Mouse (Mus musculus) megakaryocyte-erythroid progenitor cell, adult 5 weeks (primary cell): ENCODE data around the gene Vmn1r94. TPM values are rescaled to one million over a fixed set of nuclear protein-coding genes. Genes with fewer than 3 reads are reported as not detected.

Experiments
- polyA plus RNA-seq: library from polyadenylated mRNA; stranded (reverse); fragments of >175 nt; gene quantifications from 2 replicates; pipeline ENCODE4 v1.2.3, GENCODE M21; 2012

Gene Vmn1r94
- polyA plus RNA-seq = not detected in 2 replicates

DNA sequence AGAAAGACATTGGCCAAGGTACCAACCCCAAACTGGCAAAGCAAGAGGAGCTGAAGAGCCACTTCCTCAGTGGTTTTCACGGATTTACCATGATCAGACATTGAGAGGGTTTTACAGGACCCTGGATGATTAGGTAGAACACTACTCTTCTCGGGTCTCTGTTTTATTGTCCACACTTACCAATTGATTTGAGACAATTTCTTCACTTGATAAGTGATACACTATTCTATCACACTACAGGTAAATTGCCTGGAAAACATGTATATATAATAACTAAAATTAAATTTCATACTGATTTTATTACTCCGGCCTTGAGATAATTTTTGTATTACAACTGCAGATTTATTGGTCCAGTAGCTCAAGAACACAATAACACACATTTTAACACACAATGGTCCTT lies at the start of gene Vmn1r94:
Gene Vmn1r94 (minus strand): TSS at position 101 of the 400 bp plus-strand sequence.

GRCm38 (mm10) chr7:20205507-20205906 lies 37.3 kb upstream of the Vmn1r94 start, which contains the start of gene Gm6164:
Gene Gm6164, minus strand, starts transcription at chr7:20205607.

DNA sequence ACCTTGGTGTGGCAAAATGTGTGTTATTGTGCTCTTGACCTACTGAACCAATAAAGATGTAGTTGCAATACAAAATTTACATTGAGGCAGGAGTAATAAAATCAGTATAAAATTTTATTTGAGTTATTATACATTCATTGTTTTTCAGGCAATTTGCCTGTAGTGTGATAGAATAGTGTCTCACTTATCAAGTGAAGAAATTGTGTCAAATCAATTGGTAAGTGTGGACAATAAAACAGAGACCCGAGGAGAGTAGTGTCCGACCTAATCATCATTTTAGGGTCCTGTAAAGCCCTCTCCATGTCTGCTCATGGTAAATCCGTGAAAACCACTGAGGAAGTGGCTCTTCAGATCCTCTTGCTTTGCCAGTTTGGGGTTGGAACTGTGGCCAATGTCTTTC lies 25.2 kb upstream of the Vmn1r94 start, which contains the start of gene Vmn1r95:
Gene Vmn1r95 (plus strand): TSS at position 301 of the 400 bp plus-strand sequence.

DNA sequence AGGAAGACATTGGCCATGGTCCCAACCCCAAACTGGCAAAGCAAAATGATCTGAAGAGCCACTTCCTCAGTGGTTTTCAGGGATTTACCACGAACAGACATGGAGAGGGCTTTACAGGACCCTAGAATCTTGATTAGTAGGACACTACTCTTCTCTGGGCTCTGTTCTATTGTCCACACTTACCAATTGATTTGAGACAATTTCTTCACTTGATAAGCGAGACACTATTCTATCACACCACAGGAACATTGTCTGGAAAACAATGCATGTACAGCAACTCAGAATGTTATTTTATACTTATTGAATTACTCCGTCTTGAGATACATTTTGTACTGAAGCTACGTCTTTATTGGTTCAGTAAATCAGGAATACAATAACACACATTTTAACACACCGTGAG lies 29.2 kb downstream of the Vmn1r94 start, which contains the start of gene Vmn1r93:
Gene Vmn1r93 (minus strand): TSS at position 101 of the 400 bp plus-strand sequence.

DNA sequence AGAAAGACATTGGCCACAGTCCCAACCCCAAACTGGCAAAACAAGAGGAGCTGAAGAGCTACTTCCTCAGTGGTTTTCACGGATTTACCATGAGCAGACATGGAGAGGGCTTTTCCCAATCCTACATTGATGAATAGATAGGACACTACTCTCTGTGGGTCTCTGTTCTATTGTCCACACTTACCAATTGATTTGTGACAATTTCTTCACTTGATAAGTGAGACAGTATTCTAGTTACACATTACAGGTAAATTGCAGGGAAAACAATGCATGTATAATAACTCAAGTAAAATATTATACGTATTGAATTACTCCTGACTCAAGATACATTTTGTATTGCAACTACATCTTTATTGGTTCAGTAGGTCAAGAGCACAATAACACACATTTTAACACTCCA lies 45.7 kb downstream of the Vmn1r94 start, which contains the start of gene Gm16442:
Gene Gm16442 (minus strand): TSS at position 101 of the 400 bp plus-strand sequence.

Other genes starting within 250 kb of the Vmn1r94 start
- 1.8 and 1.9 TPM in 2 replicates for gene Pvr, start 247.2 kb downstream of the Vmn1r94 start, polyA plus RNA-seq
- gene Igsf23, start 217.6 kb downstream of the Vmn1r94 start, polyA plus RNA-seq = 0.04 TPM in 1 of 2 replicates, not detected in the other
- not detected in 2 replicates for gene Ceacam20, start 203.0 kb downstream of the Vmn1r94 start, polyA plus RNA-seq
- not detected in 2 replicates for gene Nlrp9b, start 176.9 kb downstream of the Vmn1r94 start, polyA plus RNA-seq
- gene Vmn1r91, start 68.7 kb downstream of the Vmn1r94 start, polyA plus RNA-seq = not detected in 2 replicates
- gene Gm16442, start 45.8 kb downstream of the Vmn1r94 start, polyA plus RNA-seq = not detected in 2 replicates
- gene Vmn1r93, start 29.3 kb downstream of the Vmn1r94 start, polyA plus RNA-seq = not detected in 2 replicates
- gene Vmn1r95, start 25.3 kb upstream of the Vmn1r94 start, polyA plus RNA-seq = not detected in 2 replicates
- gene Gm6164, start 37.2 kb upstream of the Vmn1r94 start, polyA plus RNA-seq = not detected in 2 replicates
- gene Gm4498, start 65.5 kb upstream of the Vmn1r94 start, polyA plus RNA-seq = not detected in 2 replicates
- not detected in 2 replicates for gene Gm5890, start 94.5 kb upstream of the Vmn1r94 start, polyA plus RNA-seq
- gene Gm4133, start 165.7 kb upstream of the Vmn1r94 start, polyA plus RNA-seq = not detected in 2 replicates
- gene Gm5728, start 207.0 kb upstream of the Vmn1r94 start, polyA plus RNA-seq = not detected in 2 replicates
- gene Vmn1r100, start 249.6 kb upstream of the Vmn1r94 start, polyA plus RNA-seq = not detected in 2 replicates